Mouse (Mus musculus) left cerebral cortex, postnatal 4 days (tissue): Measurements from ENCODE around the gene Rasgef1c. TPM values are rescaled to one million over a fixed set of nuclear protein-coding genes. Genes with fewer than 3 reads are reported as not detected.

Experiments used
- DNase-seq: peaks from one replicate; pipeline ENCODE4 v3.0.0-alpha.2; 2022
- intact Hi-C: fragments of 180-260 bp; cut with DNase I; formaldehyde crosslinking; loops from one replicate; pipeline ENCODE4 v1.15.1; 2025
- microRNA-seq: library from miRNA; unstranded; fragments of <30 nt; microRNA quantifications from one replicate; pipeline ENCODE4 v1.2.0, GENCODE M21; 2022
- total RNA-seq, 2 experiments: library from RNA; stranded (reverse); gene quantifications; 2 replicates each; pipeline ENCODE4 v1.2.3; 2021

Rasgef1c gene
- total RNA-seq, 2 experiments from 2014 or later, result 17.9 to 21.9 TPM

GRCm38 (mm10) chr11:50017511-50017910, 115.9 kb downstream of the Rasgef1c start:
- intact Hi-C loops, result no loop called here
- DNase-seq, result no peak

GRCm38 (mm10) chr11:50018848-50019247, 117.2 kb downstream of the Rasgef1c start:
- no peak for DNase-seq
- intact Hi-C loops, result no loop called here

GRCm38 (mm10) chr11:50022085-50022484, 120.5 kb downstream of the Rasgef1c start:
- DNase-seq, result no peak
- intact Hi-C loops, result no loop called here

- no peak for DNase-seq
- intact Hi-C loops, result no loop called here
Observed at GRCm38 (mm10) chr11:50024445-50024832, 122.8 kb downstream of the Rasgef1c start.

- DNase-seq, result peak; percentile 97
- intact Hi-C loops, result no loop called here
Observed at GRCm38 (mm10) chr11:50024833-50025720, 123.4 kb downstream of the Rasgef1c start, which contains the start of gene Rnf130. TSS of gene Rnf130 (plus strand) at chr11:50025346.

- intact Hi-C loops, result no loop called here
Observed at GRCm38 (mm10) chr11:50025721-50026520, 124.3 kb downstream of the Rasgef1c start.

GRCm38 (mm10) chr11:50026521-50027090, 125.0 kb downstream of the Rasgef1c start:
- intact Hi-C loops, result no loop called here
- no peak for DNase-seq

More at GRCm38 (mm10) chr11:50025721-50026520, 124.3 kb downstream of the Rasgef1c start:
- DNase-seq, result no peak

- DNase-seq, result peak; percentile 2
- intact Hi-C loops, result no loop called here
Observed at GRCm38 (mm10) chr11:50028416-50028815, 126.8 kb downstream of the Rasgef1c start.

Small RNAs within 50 kb of the gene (microRNA-seq; reads per million reads assigned to microRNA genes)
- gene Gm23492, result not detected

Other genes with a start within 250 kb of the Rasgef1c start
- not detected for gene Scgb3a1, start 238.2 kb upstream of the Rasgef1c start, total RNA-seq
- gene Cnot6, start 189.1 kb upstream of the Rasgef1c start, total RNA-seq, result 10 to 100 TPM; 86.2 to 89.2 TPM
- gene Gfpt2, start 107.7 kb upstream of the Rasgef1c start, total RNA-seq, result 10 to 100 TPM; 13.0 to 13.7 TPM
- gene Mapk9, start 55.1 kb upstream of the Rasgef1c start, total RNA-seq, result 100 to 1,000 TPM; 135 to 139 TPM
- gene Rnf130, start 123.5 kb downstream of the Rasgef1c start, total RNA-seq, result 100 to 1,000 TPM; 104 to 106 TPM
- 10 to 100 TPM; 47.1 to 56.9 TPM for gene Tbc1d9b, start 229.6 kb downstream of the Rasgef1c start, total RNA-seq